Mouse (Mus musculus): ENCODE measurements around the gene Vmn2r101.

Vmn2r101 gene

GRCm38 (mm10) chr17:19576927-19577326 is at the start of gene Vmn2r101:
Gene Vmn2r101, plus strand, starts transcription at chr17:19577227.
- DNase-seq (ENCODE audit: low read depth, low spot score), result no peak

DNA sequence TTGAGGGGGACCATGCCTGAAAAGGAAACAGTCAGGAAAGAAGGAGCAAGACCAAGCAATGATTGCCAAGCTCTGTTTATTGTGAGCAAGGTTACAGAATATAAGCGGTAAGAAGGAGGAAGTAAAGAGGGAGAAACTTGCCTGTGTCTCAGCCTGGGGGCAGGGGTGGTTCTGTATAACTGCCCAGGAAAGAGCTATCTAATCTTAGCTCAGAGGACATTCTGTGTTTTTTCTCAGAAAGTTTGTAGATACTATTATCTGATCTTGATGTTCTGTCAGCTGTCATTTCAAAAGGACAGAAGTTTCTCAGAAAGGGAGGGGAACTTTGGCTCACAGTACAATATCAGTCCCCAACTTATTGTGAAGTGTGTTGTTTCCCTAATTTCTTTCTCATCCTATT is 52.3 kb downstream of the Vmn2r101 start:
- DNase-seq (ENCODE audit: low read depth, low spot score), result no peak

DNA sequence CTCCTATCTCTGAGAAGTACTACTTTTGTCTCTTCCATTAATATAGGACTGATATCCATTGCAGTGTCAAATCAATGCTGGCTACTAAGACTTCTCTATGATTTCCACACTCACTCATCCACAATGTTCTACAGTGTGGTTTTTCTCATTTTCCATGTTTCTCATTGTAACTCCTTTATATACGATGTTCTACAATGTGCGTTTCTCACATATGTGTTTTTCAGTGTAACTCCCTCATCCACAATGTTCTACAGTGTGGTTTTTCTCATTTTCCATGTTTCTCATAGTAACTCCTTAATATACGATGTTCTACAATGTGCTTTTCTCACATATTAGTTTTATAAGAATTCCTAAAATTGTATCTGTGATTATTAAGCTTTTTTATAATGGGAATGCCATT is 81.4 kb downstream of the Vmn2r101 start:
- no peak for DNase-seq (ENCODE audit: low read depth, low spot score)

DNA sequence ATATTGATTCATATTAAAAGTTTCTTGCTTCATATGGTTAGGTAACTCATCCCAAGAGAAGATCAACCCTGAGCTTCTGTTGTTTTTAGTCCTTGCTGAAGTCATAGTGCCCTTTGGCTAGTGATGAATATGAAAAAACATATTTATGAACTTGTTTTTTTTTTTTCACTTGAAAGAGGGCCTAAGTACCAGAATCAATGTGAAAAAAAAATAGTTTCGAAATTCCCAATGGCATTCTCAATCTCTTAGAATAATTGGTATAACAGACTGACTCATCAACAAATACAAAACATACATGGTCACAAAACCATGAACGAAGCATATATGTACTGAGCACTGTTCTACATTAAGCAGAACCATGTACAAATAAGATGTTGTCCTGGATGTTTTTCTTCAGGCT is 83.0 kb downstream of the Vmn2r101 start, which contains the start of gene Vmn2r102:
TSS of gene Vmn2r102 (plus strand) at position 301 of the 400 bp plus-strand sequence.
- no peak for DNase-seq (ENCODE audit: low read depth, low spot score)
